Mouse (Mus musculus): ENCODE data around the gene Stk10.
A peak's percentile ranks its signal among the peaks of the same experiment; 100 is the strongest.
"Not testable (repeated sequence)": the region's sequence is repeated elsewhere in the genome, so short reads cannot be mapped to it uniquely, and the experiment has no call there.

Stk10 gene

DNA sequence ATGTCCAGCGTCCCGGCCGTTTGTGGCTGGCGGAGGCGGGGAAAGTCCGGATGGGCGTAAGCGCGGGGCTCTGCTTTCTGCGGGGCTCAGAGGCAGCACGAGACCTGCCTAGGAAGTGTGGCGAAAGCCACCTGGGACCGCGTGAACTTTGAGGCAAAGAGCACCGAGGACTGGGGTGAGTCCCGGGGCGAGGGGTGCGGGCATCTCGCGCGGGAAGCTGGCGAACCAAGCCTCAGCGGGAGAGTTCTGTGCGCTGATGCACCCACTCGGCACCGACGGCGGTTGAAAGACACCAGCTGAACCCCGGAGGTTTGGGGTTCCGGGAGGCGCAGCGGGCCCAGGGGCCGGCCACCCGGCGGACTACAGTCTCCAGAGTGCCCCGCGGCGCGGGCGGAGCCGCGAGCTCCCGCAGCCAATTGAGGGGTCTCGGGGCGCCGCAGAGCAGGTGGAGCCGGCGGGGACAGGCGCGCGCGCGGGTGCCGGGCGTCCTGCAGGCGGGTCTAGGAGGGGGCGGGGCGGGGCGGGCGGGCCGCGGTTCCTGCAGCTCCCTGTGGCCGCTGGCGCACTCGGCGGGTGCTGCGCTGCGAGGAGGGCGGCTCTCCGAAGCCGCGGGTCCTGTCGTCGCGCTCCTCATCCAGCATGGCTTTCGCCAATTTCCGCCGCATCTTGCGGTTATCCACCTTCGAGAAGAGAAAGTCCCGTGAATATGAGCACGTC lies at the start of gene Stk10:
Stk10 (plus strand) TSS at position 541 of the 717 bp plus-strand sequence.
- peak; percentile 88 for DNase-seq (ENCODE audit: low read depth, low spot score)

DNA sequence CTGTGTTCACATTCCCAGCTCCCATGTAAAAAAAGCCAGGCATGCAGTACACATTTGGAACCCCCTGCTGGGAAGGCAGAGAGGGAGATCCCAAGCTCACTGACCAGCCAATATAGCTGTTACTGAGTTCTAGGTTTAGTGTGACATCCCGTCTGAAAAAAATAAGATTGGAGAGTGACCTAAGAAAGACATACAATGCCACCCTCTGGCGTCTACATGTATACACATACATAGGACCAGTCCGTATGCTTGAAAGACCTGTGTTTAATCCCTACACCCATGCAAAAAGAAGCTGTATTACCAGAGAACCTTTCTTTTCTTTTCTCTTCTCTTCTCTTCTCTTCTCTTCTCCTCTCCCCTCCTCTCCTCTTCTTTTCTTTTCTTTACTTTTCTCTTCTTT lies 47.8 kb upstream of the Stk10 start:
- no peak for DNase-seq (ENCODE audit: low read depth, low spot score)

- no peak for DNase-seq (ENCODE audit: low read depth, low spot score)
These were observed 46.5 kb upstream of the Stk10 start for GRCm38 (mm10) chr11:32486621-32487020.

DNA sequence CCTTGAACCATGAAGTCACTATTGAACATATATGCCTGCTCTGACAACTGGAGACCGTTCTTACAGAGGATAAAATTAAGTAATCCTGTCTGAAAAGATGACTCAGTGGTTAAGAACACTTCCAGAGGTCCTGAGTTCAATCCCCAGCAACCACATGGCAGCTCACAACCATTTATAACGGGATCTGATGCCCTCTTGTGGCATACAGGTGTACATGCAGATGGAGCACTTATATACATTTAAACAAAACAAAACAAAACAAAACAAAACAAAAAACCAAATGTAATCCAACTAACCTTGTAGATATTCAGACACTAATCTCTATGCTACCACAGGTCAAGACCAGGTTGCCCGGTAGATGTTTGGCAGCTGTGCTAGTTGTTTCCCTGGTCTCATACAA lies 45.6 kb upstream of the Stk10 start:
- DNase-seq (ENCODE audit: low read depth, low spot score), result peak; percentile 50

DNA sequence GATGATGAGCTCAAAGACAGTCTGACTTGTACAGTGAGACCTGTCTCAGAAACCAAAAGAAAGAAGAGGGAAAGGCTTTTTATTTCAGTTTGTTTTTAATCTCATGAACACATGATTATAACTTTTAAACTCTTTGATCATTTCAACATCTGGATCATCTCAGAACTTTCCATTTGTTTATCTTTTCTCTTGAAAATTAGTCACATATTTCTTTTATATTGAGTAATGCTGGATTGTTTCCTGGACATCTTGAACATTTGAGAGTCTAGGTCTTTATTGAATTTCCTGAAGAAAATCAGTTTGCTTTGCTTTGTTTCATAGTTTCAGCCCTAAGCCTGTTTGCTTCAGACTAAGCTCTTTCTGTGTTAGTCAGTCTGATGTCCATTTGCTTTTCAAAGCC lies 44.8 kb upstream of the Stk10 start:
- DNase-seq (ENCODE audit: low read depth, low spot score), result no peak

DNA sequence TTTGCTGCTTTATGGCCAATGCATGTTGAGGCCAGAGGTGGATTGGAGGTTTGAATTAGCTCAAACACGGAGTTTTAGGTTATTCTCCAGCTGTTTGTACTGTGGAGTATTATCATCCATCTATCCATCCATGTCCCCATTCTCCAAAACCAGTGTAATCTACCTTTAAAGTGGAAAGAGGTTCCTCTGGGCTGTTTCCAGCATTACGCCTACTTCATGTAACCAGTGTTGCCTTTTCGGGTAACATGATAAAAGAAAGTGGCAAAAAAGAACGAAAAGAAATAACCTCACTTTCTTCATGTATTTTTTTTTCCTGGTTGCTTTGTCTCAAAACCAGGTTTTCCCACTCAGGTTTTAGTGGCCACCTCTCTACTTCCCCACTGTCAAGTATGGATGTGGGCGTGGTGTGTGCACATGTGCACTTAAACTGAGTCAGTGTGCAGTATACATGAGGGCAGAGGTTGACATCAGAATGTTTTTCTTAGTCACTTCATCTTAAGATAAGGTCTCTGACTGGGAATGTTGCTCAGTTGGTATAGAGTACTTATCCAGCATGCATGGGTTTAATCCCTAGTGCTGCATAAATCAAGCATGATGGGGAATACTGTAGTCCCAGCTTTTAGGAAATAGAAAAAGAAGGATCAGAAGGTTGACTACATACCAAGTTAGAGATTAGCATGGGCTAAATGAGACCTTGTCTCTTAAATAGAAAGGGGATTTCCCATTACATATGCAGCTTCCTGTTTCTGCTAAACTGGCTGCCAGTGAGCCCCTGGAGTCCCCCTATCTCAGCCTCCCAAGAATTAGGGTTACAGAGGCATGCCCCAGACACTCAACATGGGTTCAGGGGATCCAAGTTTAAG lies 44.1 kb upstream of the Stk10 start:
- no peak for DNase-seq (ENCODE audit: low read depth, low spot score)

- no peak for DNase-seq (ENCODE audit: low read depth, low spot score)
These were observed 42.0 kb upstream of the Stk10 start for GRCm38 (mm10) chr11:32491079-32491478.

- no peak for DNase-seq (ENCODE audit: low read depth, low spot score)
These were observed 39.8 kb upstream of the Stk10 start for GRCm38 (mm10) chr11:32493312-32493711.

DNA sequence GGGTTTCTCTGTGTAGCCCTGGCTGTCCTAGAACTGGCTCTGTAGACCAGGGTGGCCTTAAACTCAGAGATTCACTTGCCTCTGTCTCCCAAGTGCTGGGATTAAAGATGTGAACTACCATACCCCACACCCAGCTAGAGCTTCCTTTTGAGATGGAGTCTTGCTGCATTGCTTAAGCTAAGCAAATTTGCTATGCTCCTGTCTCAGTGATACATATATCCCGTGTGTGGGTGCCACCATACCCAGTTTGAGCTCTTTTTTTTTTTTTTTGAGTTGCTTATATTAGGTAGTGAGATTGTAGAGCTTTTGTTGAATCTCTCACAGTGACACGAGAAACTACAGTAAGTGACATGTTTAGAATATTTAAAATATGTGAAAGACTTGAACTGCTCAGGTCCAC lies 37.8 kb upstream of the Stk10 start:
- DNase-seq (ENCODE audit: low read depth, low spot score), result no peak

- DNase-seq (ENCODE audit: low read depth, low spot score), result no peak
These were observed 34.2 kb upstream of the Stk10 start for GRCm38 (mm10) chr11:32498757-32499535.

DNA sequence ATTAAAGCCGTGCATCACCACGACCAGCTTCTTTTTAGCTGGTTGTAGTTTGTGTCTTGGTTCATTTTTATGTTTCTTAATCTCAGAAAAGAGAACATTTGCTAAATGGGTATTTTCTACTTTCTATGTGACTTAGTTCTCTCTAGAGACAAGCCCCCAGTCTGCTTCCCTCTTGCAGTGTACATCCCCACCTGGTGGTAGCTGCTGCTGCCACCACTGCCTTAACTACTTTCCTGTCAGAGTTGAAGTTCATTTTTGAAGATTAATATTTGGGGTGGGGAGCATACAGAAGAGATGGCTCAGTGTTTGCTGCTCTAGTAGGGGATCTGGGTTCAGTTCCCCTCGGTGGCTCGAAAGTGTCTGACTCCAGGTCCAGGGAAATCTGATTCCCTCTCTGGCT lies 33.2 kb upstream of the Stk10 start:
- no peak for DNase-seq (ENCODE audit: low read depth, low spot score)

DNA sequence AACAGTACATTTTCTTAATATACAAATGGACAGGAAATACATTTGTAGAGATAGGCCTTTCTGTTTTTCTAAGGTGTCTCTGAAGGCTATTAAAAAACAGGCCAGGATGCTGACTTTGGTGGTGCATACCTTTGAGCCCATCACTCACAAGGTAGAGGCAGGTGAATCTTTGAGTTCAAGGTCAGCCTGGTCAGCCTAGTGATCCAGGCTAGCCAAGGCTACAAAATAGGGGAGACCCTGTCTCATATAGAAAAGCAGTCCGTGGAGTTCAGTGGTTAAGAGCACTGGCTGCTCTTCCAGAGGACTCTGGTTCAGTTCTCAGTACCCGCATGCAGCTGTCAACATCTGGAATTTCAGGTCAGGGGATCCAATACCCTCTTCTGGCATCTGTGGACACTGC lies 29.4 kb upstream of the Stk10 start:
- no peak for DNase-seq (ENCODE audit: low read depth, low spot score)

DNA sequence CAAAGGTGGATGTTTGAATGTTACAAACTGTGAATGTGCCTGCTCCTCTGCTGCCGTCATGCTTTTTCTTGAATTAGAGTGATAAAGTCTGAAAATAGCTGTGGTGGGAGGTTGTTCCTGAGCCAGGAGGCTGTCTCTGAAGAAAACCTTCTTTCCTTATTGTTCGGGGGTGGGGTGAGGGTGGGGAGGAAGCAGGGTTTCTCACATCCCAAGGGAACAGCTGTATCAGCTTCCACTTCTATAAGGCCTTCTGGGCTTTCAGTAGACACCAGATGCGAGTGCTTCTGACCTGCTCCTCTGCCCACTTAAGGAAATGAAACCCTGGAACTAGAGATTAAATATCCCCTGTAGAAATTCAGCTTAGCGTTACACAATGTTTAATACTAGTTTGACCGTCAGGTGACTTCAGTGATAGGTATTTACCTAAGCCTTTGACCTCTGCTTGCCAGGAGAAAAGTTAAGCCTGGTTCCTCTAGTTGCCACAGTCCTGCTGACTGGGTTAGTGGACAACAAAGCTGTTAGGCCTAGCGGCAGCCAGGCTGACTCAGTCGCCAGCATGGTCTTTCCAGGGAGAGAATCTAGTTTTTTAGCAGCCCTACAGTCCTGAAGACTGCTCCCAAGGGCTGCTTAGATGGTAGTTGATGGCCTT lies 27.9 kb upstream of the Stk10 start:
- DNase-seq (ENCODE audit: low read depth, low spot score), result no peak

DNA sequence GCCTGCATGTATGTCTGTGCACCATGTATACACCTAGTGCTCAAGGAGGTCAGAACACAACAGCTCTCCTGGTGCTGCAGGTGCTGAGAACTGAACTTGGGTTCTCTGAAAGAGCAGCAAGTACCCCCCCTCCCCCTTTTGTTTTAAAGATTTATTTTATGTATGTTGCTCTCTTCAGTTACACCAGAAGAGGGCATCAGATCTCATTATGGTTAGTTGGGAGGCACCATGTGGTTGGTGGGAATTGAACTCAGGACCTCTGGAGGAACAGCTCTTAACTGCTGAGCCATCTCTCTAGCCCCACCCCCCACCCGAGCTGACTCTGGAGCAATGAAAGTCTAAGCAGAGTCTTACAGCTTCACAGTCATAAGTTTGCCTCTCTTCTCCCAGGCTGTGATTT lies 22.2 kb upstream of the Stk10 start:
- peak; percentile 62 for DNase-seq (ENCODE audit: low read depth, low spot score)

DNA sequence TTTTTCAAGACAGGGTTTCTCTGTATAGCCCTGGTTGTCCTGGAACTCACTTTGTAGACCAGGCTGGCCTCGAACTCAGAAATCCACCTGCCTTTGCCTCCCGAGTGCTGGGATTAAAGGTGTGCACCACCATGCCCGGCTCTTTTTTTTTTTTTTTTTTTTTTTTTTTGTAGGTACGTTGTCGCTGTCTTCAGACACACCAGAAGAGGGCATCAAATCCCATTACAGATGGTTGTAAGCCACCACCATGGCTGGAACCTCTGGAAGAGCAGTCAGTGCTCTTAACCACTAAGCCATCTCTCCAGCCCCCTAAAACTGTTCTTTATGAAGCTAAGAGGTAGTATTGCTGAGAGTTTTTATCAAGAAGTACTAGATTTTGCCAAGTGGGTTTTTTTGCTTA lies 18.3 kb upstream of the Stk10 start:
- not testable (repeated sequence) for DNase-seq (ENCODE audit: low read depth, low spot score)

GRCm38 (mm10) chr11:32516091-32516490 lies 17.0 kb upstream of the Stk10 start:
- peak; percentile 28 for DNase-seq (ENCODE audit: low read depth, low spot score)

DNA sequence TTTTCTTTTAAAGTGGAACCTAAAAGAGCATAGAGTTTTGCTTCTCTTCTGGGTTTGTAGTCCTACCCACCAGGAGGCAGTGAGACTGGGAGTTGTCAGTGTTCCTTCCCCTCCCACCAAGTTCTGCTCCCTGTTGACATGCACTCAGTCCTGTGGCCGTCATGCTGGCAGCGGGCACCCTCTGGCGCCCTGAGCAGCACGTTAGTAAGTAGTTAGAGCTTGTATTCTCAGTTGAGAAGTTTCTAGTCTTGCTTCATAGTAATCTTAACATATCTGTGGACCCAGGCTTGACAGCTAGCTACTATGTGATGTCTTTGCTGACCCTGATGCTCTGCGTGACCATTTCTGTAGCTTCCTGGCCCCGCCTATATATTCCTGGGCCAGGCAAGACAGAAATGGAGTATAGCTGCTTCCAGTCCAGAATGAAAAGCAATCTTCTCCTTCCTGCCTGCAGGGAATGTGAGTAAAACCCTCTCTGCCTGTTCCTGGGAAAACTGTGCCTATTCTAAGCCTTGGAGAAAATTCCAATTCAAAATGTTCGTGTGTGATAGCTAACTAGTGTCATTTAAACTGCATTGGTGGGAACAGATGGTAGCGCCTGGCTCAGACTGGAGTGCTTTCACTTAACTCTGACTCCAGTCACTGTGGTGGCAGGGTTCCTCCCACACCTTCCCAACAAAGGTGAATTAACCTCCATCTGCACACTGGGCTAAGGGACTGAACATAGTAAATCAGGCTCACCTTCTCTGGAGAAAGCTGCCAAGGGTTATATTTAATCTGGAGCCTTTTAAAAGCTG lies 16.0 kb upstream of the Stk10 start:
- DNase-seq (ENCODE audit: low read depth, low spot score), result no peak

GRCm38 (mm10) chr11:32518770-32519169 lies 14.3 kb upstream of the Stk10 start:
- no peak for DNase-seq (ENCODE audit: low read depth, low spot score)

- no peak for DNase-seq (ENCODE audit: low read depth, low spot score)
These were observed 13.8 kb upstream of the Stk10 start for GRCm38 (mm10) chr11:32519354-32519753.

DNA sequence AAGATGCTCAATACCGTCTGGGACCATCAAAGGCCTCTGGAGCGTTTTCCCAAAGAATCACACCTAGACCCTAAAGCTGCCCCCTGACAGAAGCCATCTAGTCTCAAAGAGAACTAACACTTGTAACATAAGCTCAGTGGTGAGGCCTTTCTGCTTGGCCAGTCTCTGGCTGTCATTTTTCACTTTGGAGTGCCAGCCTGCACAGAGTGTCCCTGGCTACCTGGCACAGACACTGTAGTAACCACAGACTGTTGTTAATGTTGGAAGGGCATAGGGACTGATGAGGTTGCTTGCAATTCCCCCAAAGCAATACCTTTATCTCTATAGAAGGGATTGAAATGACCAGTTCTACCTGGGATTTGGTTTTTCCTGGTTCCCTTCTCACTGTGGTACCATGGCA lies 11.9 kb upstream of the Stk10 start:
- no peak for DNase-seq (ENCODE audit: low read depth, low spot score)

Data from R1 (cell line).